Mouse (Mus musculus) embryonic fibroblast, embryonic 13.5 days (primary cell): ENCODE results near the gene Rufy4.

Experiments
- CTCF ChIP-seq: IDR thresholded peaks from 2 replicates; pipeline ENCODE4 v1.5.1; 2011; ENCODE audit warnings: mild to moderate bottlenecking, control low read depth, low read length, moderate library complexity, borderline replicate concordance; ENCODE audit not compliant: insufficient read depth
- POLR2A ChIP-seq: IDR thresholded peaks from 2 replicates; pipeline ENCODE4 v1.6.1; 2011; ENCODE audit warnings: low read depth, mild to moderate bottlenecking, control low read depth, low read length, moderate library complexity

GRCm38 (mm10) chr1:74121138-74121537, 4.2 kb upstream of the Rufy4 start:
- TF ChIP-seq CTCF (no peak), POLR2A (no peak)
